Mouse (Mus musculus): ENCODE data around the gene Padi3. TPM values are rescaled to one million over a fixed set of nuclear protein-coding genes. Genes with fewer than 3 reads are reported as not detected.

Gene Padi3
- polyA plus RNA-seq, 1 experiment from 2014 or later, result not detected

- Histone ChIP-seq H3K36me3 (ENCODE audit: control insufficient read depth, insufficient read depth, low read length) (no peaks in the 10 kb centered on the region), H3K9ac (replicated peaks; ENCODE audit: low read depth, low read length) (no peak overlapping the region), H3K4me1 (ENCODE audit: control insufficient read depth, insufficient read depth, low read length) (no peaks in the 10 kb centered on the region), H3K4me3 (ENCODE audit: low read depth, low read length) (no peak overlapping the region), H3K27ac (ENCODE audit: low read depth, low read length) (no peak overlapping the region), H3K27me3 (ENCODE audit: control insufficient read depth, insufficient read depth, low read length) (no peaks in the 10 kb centered on the region), H3K4me2 (ENCODE audit: low read depth, low read length) (no peak overlapping the region), H3K9me3 (ENCODE audit: control insufficient read depth, low read length) (no peaks in the 10 kb centered on the region)
- 86% methylated on average over 4 of the region's 4 CpGs for WGBS
- ATAC-seq (ENCODE audit: low read depth), result no peak
Observed at GRCm38 (mm10) chr4:140789983-140790382, 20.5 kb downstream of the Padi3 start.

DNA sequence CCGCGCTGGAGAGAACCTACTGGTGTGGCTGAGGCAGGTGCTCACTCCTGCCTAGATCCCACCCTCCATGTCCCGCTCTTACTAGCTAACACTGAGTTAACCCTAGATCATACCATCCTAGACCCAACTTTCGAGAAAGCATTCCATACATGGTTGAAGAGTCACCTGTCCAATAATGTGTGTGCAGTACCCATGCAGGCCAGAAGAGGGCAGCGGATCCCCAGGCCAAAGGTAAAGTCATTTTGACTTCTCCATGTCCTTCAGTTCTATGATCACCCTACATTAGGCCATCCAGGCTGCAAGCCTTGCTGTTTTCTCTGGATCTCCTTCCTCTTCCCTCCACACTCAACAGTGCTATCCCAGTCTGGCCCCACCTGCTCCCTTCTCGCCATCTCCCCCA, 21.5 kb downstream of the Padi3 start:
- Histone ChIP-seq H3K27ac (ENCODE audit: low read depth, low read length) (no peak overlapping the region), H3K4me3 (ENCODE audit: low read depth, low read length) (no peak overlapping the region), H3K9ac (replicated peaks; ENCODE audit: low read depth, low read length) (no peak overlapping the region), H3K4me1 (ENCODE audit: control insufficient read depth, insufficient read depth, low read length) (no peaks in the 10 kb centered on the region), H3K27me3 (ENCODE audit: control insufficient read depth, insufficient read depth, low read length) (no peaks in the 10 kb centered on the region), H3K9me3 (ENCODE audit: control insufficient read depth, low read length) (no peaks in the 10 kb centered on the region), H3K36me3 (ENCODE audit: control insufficient read depth, insufficient read depth, low read length) (no peaks in the 10 kb centered on the region), H3K4me2 (ENCODE audit: low read depth, low read length) (no peak overlapping the region)
- WGBS, result 50% methylated on average over 6 of the region's 6 CpGs
- no peak for ATAC-seq (ENCODE audit: low read depth)

GRCm38 (mm10) chr4:140788264-140788663, 22.2 kb downstream of the Padi3 start:
- WGBS, result 81% methylated on average over 6 of the region's 6 CpGs
- Histone ChIP-seq H3K4me2 (ENCODE audit: low read depth, low read length) (no peak overlapping the region), H3K27me3 (ENCODE audit: control insufficient read depth, insufficient read depth, low read length) (no peaks in the 10 kb centered on the region), H3K9me3 (ENCODE audit: control insufficient read depth, low read length) (no peaks in the 10 kb centered on the region), H3K4me3 (ENCODE audit: low read depth, low read length) (no peak overlapping the region), H3K4me1 (ENCODE audit: control insufficient read depth, insufficient read depth, low read length) (no peaks in the 10 kb centered on the region), H3K36me3 (ENCODE audit: control insufficient read depth, insufficient read depth, low read length) (no peaks in the 10 kb centered on the region), H3K27ac (ENCODE audit: low read depth, low read length) (no peak overlapping the region), H3K9ac (replicated peaks; ENCODE audit: low read depth, low read length) (no peak overlapping the region)
- no peak for ATAC-seq (ENCODE audit: low read depth)

- Histone ChIP-seq H3K4me3 (ENCODE audit: low read depth, low read length) (no peak overlapping the region), H3K4me2 (ENCODE audit: low read depth, low read length) (no peak overlapping the region), H3K9me3 (ENCODE audit: control insufficient read depth, low read length) (no peaks in the 10 kb centered on the region), H3K9ac (replicated peaks; ENCODE audit: low read depth, low read length) (no peak overlapping the region), H3K4me1 (ENCODE audit: control insufficient read depth, insufficient read depth, low read length) (no peaks in the 10 kb centered on the region), H3K36me3 (ENCODE audit: control insufficient read depth, insufficient read depth, low read length) (no peaks in the 10 kb centered on the region), H3K27me3 (ENCODE audit: control insufficient read depth, insufficient read depth, low read length) (no peaks in the 10 kb centered on the region), H3K27ac (ENCODE audit: low read depth, low read length) (no peak overlapping the region)
- WGBS, result 78% methylated on average over 4 of the region's 4 CpGs
- ATAC-seq (ENCODE audit: low read depth), result no peak
Observed at GRCm38 (mm10) chr4:140787414-140787813, 23.0 kb downstream of the Padi3 start.

GRCm38 (mm10) chr4:140785217-140785616, 25.2 kb downstream of the Padi3 start:
- H3K4me3 ChIP-seq (ENCODE audit: low read depth, low read length), result no peak overlapping the region
- no peaks in the 10 kb centered on the region for H3K36me3 ChIP-seq (ENCODE audit: control insufficient read depth, insufficient read depth, low read length)
- ATAC-seq (ENCODE audit: low read depth), result no peak
- 94% methylated on average over 5 of the region's 5 CpGs for WGBS
- H3K9me3 ChIP-seq (ENCODE audit: control insufficient read depth, low read length), result no peaks in the 10 kb centered on the region
- no peaks in the 10 kb centered on the region for H3K4me1 ChIP-seq (ENCODE audit: control insufficient read depth, insufficient read depth, low read length)
- no peak overlapping the region for H3K9ac ChIP-seq (replicated peaks; ENCODE audit: low read depth, low read length)
- no peak overlapping the region for H3K27ac ChIP-seq (ENCODE audit: low read depth, low read length)
- H3K27me3 ChIP-seq (ENCODE audit: control insufficient read depth, insufficient read depth, low read length), result no peaks in the 10 kb centered on the region
- no peak overlapping the region for H3K4me2 ChIP-seq (ENCODE audit: low read depth, low read length)

DNA sequence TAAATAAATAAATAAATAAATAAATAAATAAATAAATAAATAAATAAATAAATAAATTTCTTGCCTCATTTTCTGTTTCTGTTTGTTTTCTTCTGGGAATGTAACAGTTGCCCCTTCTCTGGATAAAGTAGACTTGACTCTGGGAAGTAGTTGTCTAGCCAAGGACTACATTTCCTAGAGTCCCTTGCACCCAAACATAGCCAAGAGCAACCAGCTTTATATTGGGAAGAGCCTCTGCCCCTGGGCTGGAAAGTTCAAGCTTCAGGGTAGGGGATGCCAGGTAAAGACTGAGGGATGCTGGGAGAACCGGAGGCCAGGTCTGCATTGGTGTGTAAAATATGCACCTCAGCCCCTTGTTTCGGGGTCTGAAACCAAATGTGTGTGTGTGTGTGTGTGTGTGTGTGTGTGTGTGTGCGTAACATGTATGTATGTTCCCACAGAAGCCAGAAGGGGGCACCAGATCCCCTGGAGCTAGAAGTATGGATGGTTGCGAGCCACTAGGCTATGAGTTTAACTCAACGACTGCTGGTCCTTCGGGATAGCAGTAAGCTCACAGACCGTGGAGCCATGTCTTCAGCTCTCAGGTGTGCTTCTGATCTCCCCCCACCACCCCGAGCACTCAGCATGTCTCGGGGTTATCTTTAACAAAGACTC, 26.0 kb downstream of the Padi3 start:
- Histone ChIP-seq H3K36me3 (ENCODE audit: control insufficient read depth, insufficient read depth, low read length) (no peaks in the 10 kb centered on the region), H3K4me1 (ENCODE audit: control insufficient read depth, insufficient read depth, low read length) (no peaks in the 10 kb centered on the region), H3K27me3 (ENCODE audit: control insufficient read depth, insufficient read depth, low read length) (no peaks in the 10 kb centered on the region), H3K9me3 (ENCODE audit: control insufficient read depth, low read length) (no peaks in the 10 kb centered on the region), H3K27ac (ENCODE audit: low read depth, low read length) (no peak overlapping the region), H3K9ac (replicated peaks; ENCODE audit: low read depth, low read length) (no peak overlapping the region), H3K4me3 (ENCODE audit: low read depth, low read length) (no peak overlapping the region), H3K4me2 (ENCODE audit: low read depth, low read length) (no peak overlapping the region)
- ATAC-seq (ENCODE audit: low read depth), result no peak
- WGBS, result 97% methylated on average over 9 of the region's 9 CpGs

- ATAC-seq (ENCODE audit: low read depth), result no peak
- Histone ChIP-seq H3K4me2 (ENCODE audit: low read depth, low read length) (no peak overlapping the region), H3K36me3 (ENCODE audit: control insufficient read depth, insufficient read depth, low read length) (no peaks in the 10 kb centered on the region), H3K9me3 (ENCODE audit: control insufficient read depth, low read length) (no peaks in the 10 kb centered on the region), H3K4me3 (ENCODE audit: low read depth, low read length) (no peak overlapping the region), H3K4me1 (ENCODE audit: control insufficient read depth, insufficient read depth, low read length) (no peaks in the 10 kb centered on the region), H3K27me3 (ENCODE audit: control insufficient read depth, insufficient read depth, low read length) (no peaks in the 10 kb centered on the region), H3K9ac (replicated peaks; ENCODE audit: low read depth, low read length) (no peak overlapping the region), H3K27ac (ENCODE audit: low read depth, low read length) (no peak overlapping the region)
- WGBS, result 90% methylated on average over 9 of the region's 9 CpGs
Observed at GRCm38 (mm10) chr4:140782821-140783220, 27.6 kb downstream of the Padi3 start.

DNA sequence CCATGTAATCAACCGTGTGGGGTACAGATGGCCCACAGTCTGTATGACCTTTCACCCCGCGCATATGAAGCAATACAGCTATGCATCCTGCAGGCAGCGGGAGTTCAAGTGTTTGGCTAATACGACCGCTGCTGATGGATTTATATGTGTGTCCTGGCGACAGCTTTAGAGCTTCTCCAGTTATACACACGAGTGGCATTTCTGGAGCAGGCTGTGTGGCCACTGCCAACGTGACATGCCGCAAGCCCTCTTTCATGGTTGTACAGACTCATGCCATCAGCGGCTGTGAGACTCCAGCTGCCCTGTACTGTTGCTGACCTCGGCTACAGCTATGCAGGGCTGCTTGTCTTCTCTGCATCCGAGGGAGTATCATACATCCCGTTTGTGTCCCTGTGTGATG, 29.9 kb downstream of the Padi3 start:
- Histone ChIP-seq H3K9ac (replicated peaks; ENCODE audit: low read depth, low read length) (no peak overlapping the region), H3K9me3 (ENCODE audit: control insufficient read depth, low read length) (no peaks in the 10 kb centered on the region), H3K4me3 (ENCODE audit: low read depth, low read length) (no peak overlapping the region), H3K4me2 (ENCODE audit: low read depth, low read length) (no peak overlapping the region), H3K27me3 (ENCODE audit: control insufficient read depth, insufficient read depth, low read length) (no peaks in the 10 kb centered on the region), H3K4me1 (ENCODE audit: control insufficient read depth, insufficient read depth, low read length) (no peaks in the 10 kb centered on the region), H3K36me3 (ENCODE audit: control insufficient read depth, insufficient read depth, low read length) (no peaks in the 10 kb centered on the region), H3K27ac (ENCODE audit: low read depth, low read length) (no peak overlapping the region)
- ATAC-seq (ENCODE audit: low read depth), result no peak
- 62% methylated on average over 14 of the region's 14 CpGs for WGBS

DNA sequence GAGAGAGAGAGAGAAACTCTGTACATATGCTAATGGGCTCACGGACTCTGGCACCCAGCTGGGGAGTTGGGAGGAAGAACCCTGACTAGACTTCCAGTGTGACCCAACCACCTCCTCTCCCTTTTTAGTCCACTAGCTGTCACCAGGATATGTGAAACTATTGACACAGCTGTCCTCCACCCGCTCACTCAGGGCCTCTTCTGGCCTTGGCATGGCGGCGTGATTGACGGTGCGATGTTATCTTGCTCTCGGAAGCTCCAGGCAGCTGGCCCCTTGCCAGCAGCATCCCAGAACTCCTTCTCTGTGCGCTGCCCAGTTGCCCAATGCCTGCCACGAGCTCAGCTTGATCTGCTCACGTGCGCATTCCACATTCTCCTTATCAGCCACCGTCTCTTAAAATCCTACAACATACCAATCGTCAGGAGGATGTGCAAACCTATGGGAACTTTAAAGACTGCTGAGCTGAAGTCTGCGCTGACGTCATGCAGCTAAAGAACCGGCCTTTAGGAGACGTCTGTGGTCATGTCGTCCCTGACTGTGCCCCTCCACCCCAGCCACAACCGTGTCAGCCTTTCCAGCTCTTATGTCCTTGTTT, 30.5 kb downstream of the Padi3 start:
- Histone ChIP-seq H3K4me2 (ENCODE audit: low read depth, low read length) (no peak overlapping the region), H3K4me3 (ENCODE audit: low read depth, low read length) (no peak overlapping the region), H3K36me3 (ENCODE audit: control insufficient read depth, insufficient read depth, low read length) (no peaks in the 10 kb centered on the region), H3K27me3 (ENCODE audit: control insufficient read depth, insufficient read depth, low read length) (no peaks in the 10 kb centered on the region), H3K9ac (replicated peaks; ENCODE audit: low read depth, low read length) (no peak overlapping the region), H3K9me3 (ENCODE audit: control insufficient read depth, low read length) (no peaks in the 10 kb centered on the region), H3K27ac (ENCODE audit: low read depth, low read length) (no peak overlapping the region), H3K4me1 (ENCODE audit: control insufficient read depth, insufficient read depth, low read length) (no peaks in the 10 kb centered on the region)
- ATAC-seq (ENCODE audit: low read depth), result no peak
- 35% methylated on average over 19 of the region's 19 CpGs for WGBS

Measured in neural tube, embryonic 14.5 days (tissue).